Mouse (Mus musculus): ENCODE measurements around the gene Cyp2c67. TPM values are rescaled to one million over a fixed set of nuclear protein-coding genes. Genes with fewer than 3 reads are reported as not detected.
"Not testable (repeated sequence)": the region's sequence is repeated elsewhere in the genome, so short reads cannot be mapped to it uniquely, and the experiment has no call there.

Cyp2c67 gene
- not detected for polyA plus RNA-seq (2012; fragmentation: generic; extraction: Trizol)
- long read RNA-seq, experiment 1: 0 reads
- long read RNA-seq, experiment 2: 0 reads

GRCm38 (mm10) chr19:39648938-39649337, at the start of gene Cyp2c67:
Gene Cyp2c67 (minus strand): TSS chr19:39649051.
- TF ChIP-seq MYOG (IDR thresholded peaks at IDR 0.05; ENCODE audit: control insufficient read depth, extremely low read depth, insufficient read length) (no peak), MAX (IDR thresholded peaks at IDR 0.05) (no peak), FOSL1 (IDR thresholded peaks at IDR 0.05; ENCODE audit: insufficient read depth, low read length, poor library complexity, severe bottlenecking) (no peak), USF1 (IDR thresholded peaks at IDR 0.05; ENCODE audit: low read depth) (no peak), CEBPB (IDR thresholded peaks at IDR 0.05; ENCODE audit: low read depth) (no peak), CTCF (IDR thresholded peaks at IDR 0.05; ENCODE audit: control insufficient read depth, insufficient read depth, insufficient read length) (no peak), MYOD1 (IDR thresholded peaks at IDR 0.05; ENCODE audit: control insufficient read depth, insufficient read length, low read depth) (no peak)
- Histone ChIP-seq H3K4me3 (ENCODE audit: insufficient read depth, poor library complexity, severe bottlenecking) (no peak within 1 kb of the TSS), H3K79me2 (ENCODE audit: control insufficient read depth, insufficient read depth) (no peaks in the 10 kb centered on the region), H3ac (ENCODE audit: control insufficient read depth, insufficient read length, low read depth) (no peak within 1 kb of the TSS), H3K27me3 (ENCODE audit: control insufficient read depth, insufficient read depth, insufficient read length) (no peaks in the 10 kb centered on the region), H3K36me3 (ENCODE audit: control insufficient read depth, insufficient read depth) (no peaks in the 10 kb centered on the region), H3K79me3 (ENCODE audit: low read depth) (no peaks in the 10 kb centered on the region)

- not testable (repeated sequence) for H3ac ChIP-seq (ENCODE audit: control insufficient read depth, insufficient read length, low read depth); H3K79me3 ChIP-seq (ENCODE audit: low read depth); H3K4me3 ChIP-seq (ENCODE audit: insufficient read depth, poor library complexity, severe bottlenecking); H3K36me3 ChIP-seq (ENCODE audit: control insufficient read depth, insufficient read depth); H3K79me2 ChIP-seq (ENCODE audit: control insufficient read depth, insufficient read depth); H3K27me3 ChIP-seq (ENCODE audit: control insufficient read depth, insufficient read depth, insufficient read length)
These were observed 16.8 kb upstream of the Cyp2c67 start for GRCm38 (mm10) chr19:39665650-39666049.

- Histone ChIP-seq H3K36me3 (ENCODE audit: control insufficient read depth, insufficient read depth) (no peaks in the 10 kb centered on the region), H3K79me3 (ENCODE audit: low read depth) (no peaks in the 10 kb centered on the region), H3ac (ENCODE audit: control insufficient read depth, insufficient read length, low read depth) (no peak overlapping the region), H3K4me3 (ENCODE audit: insufficient read depth, poor library complexity, severe bottlenecking) (no peak overlapping the region), H3K79me2 (ENCODE audit: control insufficient read depth, insufficient read depth) (no peaks in the 10 kb centered on the region), H3K27me3 (ENCODE audit: control insufficient read depth, insufficient read depth, insufficient read length) (no peaks in the 10 kb centered on the region)
- TF ChIP-seq MYOD1 (IDR thresholded peaks at IDR 0.05; ENCODE audit: control insufficient read depth, insufficient read length, low read depth) (no peak), FOSL1 (IDR thresholded peaks at IDR 0.05; ENCODE audit: insufficient read depth, low read length, poor library complexity, severe bottlenecking) (no peak), USF1 (IDR thresholded peaks at IDR 0.05; ENCODE audit: low read depth) (no peak), CTCF (IDR thresholded peaks at IDR 0.05; ENCODE audit: control insufficient read depth, insufficient read depth, insufficient read length) (no peak), MAX (IDR thresholded peaks at IDR 0.05) (no peak), MYOG (IDR thresholded peaks at IDR 0.05; ENCODE audit: control insufficient read depth, extremely low read depth, insufficient read length) (no peak), CEBPB (IDR thresholded peaks at IDR 0.05; ENCODE audit: low read depth) (no peak)
These were observed 3.5 kb upstream of the Cyp2c67 start for GRCm38 (mm10) chr19:39652381-39652780.

GRCm38 (mm10) chr19:39647519-39647918, 1.3 kb downstream of the Cyp2c67 start:
- no peak for TF ChIP-seq CEBPB (IDR thresholded peaks at IDR 0.05; ENCODE audit: low read depth)
- no peak for TF ChIP-seq MYOG (IDR thresholded peaks at IDR 0.05; ENCODE audit: control insufficient read depth, extremely low read depth, insufficient read length)
- TF ChIP-seq USF1 (IDR thresholded peaks at IDR 0.05; ENCODE audit: low read depth): no peak
- no peak for TF ChIP-seq MAX (IDR thresholded peaks at IDR 0.05)
- no peak for TF ChIP-seq FOSL1 (IDR thresholded peaks at IDR 0.05; ENCODE audit: insufficient read depth, low read length, poor library complexity, severe bottlenecking)
- TF ChIP-seq CTCF (IDR thresholded peaks at IDR 0.05; ENCODE audit: control insufficient read depth, insufficient read depth, insufficient read length): no peak
- no peak for TF ChIP-seq MYOD1 (IDR thresholded peaks at IDR 0.05; ENCODE audit: control insufficient read depth, insufficient read length, low read depth)
- H3K27me3 ChIP-seq (ENCODE audit: control insufficient read depth, insufficient read depth, insufficient read length): no peaks in the 10 kb centered on the region
- H3K36me3 ChIP-seq (ENCODE audit: control insufficient read depth, insufficient read depth): no peaks in the 10 kb centered on the region
- H3K79me2 ChIP-seq (ENCODE audit: control insufficient read depth, insufficient read depth): no peaks in the 10 kb centered on the region
- no peak overlapping the region for H3K4me3 ChIP-seq (ENCODE audit: insufficient read depth, poor library complexity, severe bottlenecking)
- no peaks in the 10 kb centered on the region for H3K79me3 ChIP-seq (ENCODE audit: low read depth)
- no peak overlapping the region for H3ac ChIP-seq (ENCODE audit: control insufficient read depth, insufficient read length, low read depth)

GRCm38 (mm10) chr19:39644551-39644950, 4.3 kb downstream of the Cyp2c67 start:
- H3K36me3 ChIP-seq (ENCODE audit: control insufficient read depth, insufficient read depth); H3ac ChIP-seq (ENCODE audit: control insufficient read depth, insufficient read length, low read depth); H3K79me3 ChIP-seq (ENCODE audit: low read depth); H3K27me3 ChIP-seq (ENCODE audit: control insufficient read depth, insufficient read depth, insufficient read length); H3K4me3 ChIP-seq (ENCODE audit: insufficient read depth, poor library complexity, severe bottlenecking); H3K79me2 ChIP-seq (ENCODE audit: control insufficient read depth, insufficient read depth): not testable (repeated sequence)

Other genes starting within 250 kb of the Cyp2c67 start
- not detected for gene Cyp2c38, start 186.0 kb downstream of the Cyp2c67 start, polyA plus RNA-seq (2012; fragmentation: generic; extraction: Trizol)
- not detected for gene Cyp2c39, start 138.2 kb downstream of the Cyp2c67 start, polyA plus RNA-seq (2012; fragmentation: generic; extraction: Trizol)
- gene Cyp2c68, start 92.0 kb upstream of the Cyp2c67 start, polyA plus RNA-seq (2012; fragmentation: generic; extraction: Trizol): not detected
- not detected for gene Cyp2c40, start 163.8 kb upstream of the Cyp2c67 start, polyA plus RNA-seq (2012; fragmentation: generic; extraction: Trizol)
- not detected for gene Cyp2c69, start 237.7 kb upstream of the Cyp2c67 start, polyA plus RNA-seq (2012; fragmentation: generic; extraction: Trizol)